Mouse (Mus musculus) liver, embryonic 14.5 days (tissue): ENCODE data around the gene Mtmr4. TPM values are rescaled to one million over a fixed set of nuclear protein-coding genes. Genes with fewer than 3 reads are reported as not detected.

Source experiments
- ATAC-seq: fragments of 200-750 bp; cut with Nextera tagmentation; 2 replicates; pipeline ENCODE4 v1.8.0; 2017; ENCODE audit warnings: moderate number of reproducible peaks, mild to moderate bottlenecking, moderate library complexity; ENCODE audit not compliant: insufficient read depth
- DNase-seq, 3 experiments: peaks; one replicate each; pipeline ENCODE4 v3.0.0-alpha.2; 2012 to 2013; ENCODE audit warnings: low read depth in 3 of 3, low spot score in 3 of 3
- H3K27ac ChIP-seq: fragments of 300-500 bp; sonication (generic); 2 replicates; pipeline ENCODE4 v1.5.1; 2014; ENCODE audit warnings: moderate library complexity, mild to moderate bottlenecking, control low read depth, inconsistent platforms
- H3K27me3 ChIP-seq: fragments of 300-500 bp; sonication (generic); 2 replicates; pipeline ENCODE4 v1.6.1; 2014; ENCODE audit warnings: mild to moderate bottlenecking, low read length, moderate library complexity; ENCODE audit not compliant: control insufficient read depth, insufficient read depth
- H3K36me3 ChIP-seq: fragments of 300-500 bp; sonication (generic); replicated peaks from 2 replicates; pipeline ENCODE4 v1.6.1; 2014; ENCODE audit warnings: low read depth; ENCODE audit not compliant: control insufficient read depth, insufficient read depth
- H3K4me1 ChIP-seq, 2 experiments: fragments of 200-500 bp in 1 of 2; fragments of 300-500 bp in 1 of 2; sonication (generic) in 1 of 2; replicated peaks; 2 replicates each; pipeline ENCODE4 v1.6.1; 2012 to 2014; ENCODE audit warnings: antibody characterized with exemption in 1 of 2, inconsistent platforms in 1 of 2, low read length in 1 of 2; ENCODE audit not compliant: control insufficient read depth in 2 of 2, insufficient read depth in 2 of 2
- H3K4me2 ChIP-seq: fragments of 300-500 bp; sonication (generic); 2 replicates; pipeline ENCODE4 v1.6.1; 2014; ENCODE audit warnings: low read depth, mild to moderate bottlenecking, control low read depth, moderate library complexity
- H3K4me3 ChIP-seq, 2 experiments: fragments of 200-500 bp in 1 of 2; fragments of 300-500 bp in 1 of 2; sonication (generic) in 1 of 2; 2 replicates each; pipeline ENCODE4 v1.5.1; 2012 to 2014; ENCODE audit warnings: low read depth in 2 of 2, low read length in 2 of 2, mild to moderate bottlenecking in 2 of 2, control low read depth in 1 of 2, inconsistent platforms in 1 of 2, moderate library complexity in 1 of 2; ENCODE audit not compliant: insufficient read depth in 1 of 2
- H3K9ac ChIP-seq: fragments of 300-500 bp; sonication (generic); replicated peaks from 2 replicates; pipeline ENCODE4 v1.6.1; 2014; ENCODE audit warnings: mild to moderate bottlenecking, control low read depth, moderate library complexity
- H3K9me3 ChIP-seq: fragments of 300-500 bp; sonication (generic); 2 replicates; pipeline ENCODE4 v1.6.1; 2016; ENCODE audit warnings: low read length, mixed read lengths; ENCODE audit not compliant: control insufficient read depth
- CTCF ChIP-seq: IDR thresholded peaks from 2 replicates; pipeline ENCODE4 v1.5.1; 2016; ENCODE audit warnings: antibody characterized with exemption, low read depth, control low read depth
- EP300 ChIP-seq: IDR thresholded peaks from 2 replicates; pipeline ENCODE4 v1.6.1; 2016; ENCODE audit warnings: antibody characterized with exemption, low read depth
- WGBS: fragments of 180-500 bp; shearing (Covaris S2); extraction: QIAGEN DNeasy Blood & Tissue Kit; methylation state at CpG from one replicate; pipeline ENCODE4 v1.1.7; 2014; ENCODE audit not compliant: insufficient replicate concordance; 5-methylcytosine and 5-hydroxymethylcytosine counted together
- polyA plus RNA-seq, 2 experiments: library from polyadenylated mRNA; depleted of rRNA in 1 of 2; stranded (reverse) in 1 of 2; unstranded in 1 of 2; fragments of >200 nt; fragmentation: Nextera tagmentation in 1 of 2; extraction: Ambion mirVana in 1 of 2; gene quantifications; 2 replicates each; pipeline versions ENCODE4 v1.2.1 to v1.2.3; 2012 to 2014

Mtmr4 gene
- polyA plus RNA-seq, 2 experiments = 6.5 to 8.7 TPM

DNA sequence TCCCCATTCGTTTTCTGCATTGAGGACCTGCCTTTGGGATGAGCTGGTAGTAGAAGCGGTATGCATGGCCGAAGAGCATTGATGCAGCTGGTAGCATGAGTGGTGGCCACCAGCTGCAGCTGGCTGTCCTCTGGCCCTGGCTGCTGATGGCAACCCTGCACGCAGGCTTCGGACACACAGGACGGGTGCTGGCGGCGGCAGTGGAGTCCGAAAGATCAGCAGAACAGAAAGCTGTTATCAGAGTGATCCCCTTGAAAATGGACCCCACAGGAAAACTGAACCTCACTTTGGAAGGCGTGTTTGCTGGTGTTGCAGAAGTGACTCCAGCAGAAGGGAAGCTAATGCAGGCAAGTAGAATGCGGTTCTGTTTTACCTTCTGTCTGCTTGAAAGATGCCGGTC lies 72.6 kb downstream of the Mtmr4 start:
- H3K27me3 ChIP-seq = no peaks in the 10 kb centered on the region
- peak overlapping the region; percentile 31; the same call in 1 of the 2 replicates for H3K4me2 ChIP-seq
- H3K4me1 ChIP-seq = peaks cover 0 to 8% of the 10 kb centered on the region in 2 experiments; a peak in 1 of 4 replicates
- no peak for DNase-seq
- WGBS = 70% methylated on average over 12 of the region's 12 CpGs
- TF ChIP-seq EP300 (no peak), CTCF (no peak)
- peak overlapping the region; percentile 2; the same call in 1 of the 2 replicates for H3K9ac ChIP-seq
- H3K27ac ChIP-seq = no peak overlapping the region
- H3K36me3 ChIP-seq = no peaks in the 10 kb centered on the region
- no peak for ATAC-seq
- H3K9me3 ChIP-seq = no peaks in the 10 kb centered on the region
- peak overlapping the region; percentile 38 to 57 for H3K4me3 ChIP-seq

GRCm38 (mm10) chr11:87665224-87665623 lies 73.3 kb downstream of the Mtmr4 start:
- Histone ChIP-seq H3K4me2 (peak overlapping the region; percentile 28; the same call in 1 of the 2 replicates), H3K9me3 (no peaks in the 10 kb centered on the region), H3K27me3 (no peaks in the 10 kb centered on the region), H3K27ac (no peak overlapping the region), H3K4me1 (peaks cover 0 to 8% of the 10 kb centered on the region in 2 experiments; a peak in 1 of 4 replicates), H3K4me3 (peak overlapping the region; percentile 20 to 27; a peak in 3 of 4 replicates), H3K9ac (no peak overlapping the region), H3K36me3 (no peaks in the 10 kb centered on the region)
- TF ChIP-seq EP300 (no peak), CTCF (no peak)
- DNase-seq = no peak
- no peak for ATAC-seq
- 69% methylated on average over 6 of the region's 6 CpGs for WGBS

DNA sequence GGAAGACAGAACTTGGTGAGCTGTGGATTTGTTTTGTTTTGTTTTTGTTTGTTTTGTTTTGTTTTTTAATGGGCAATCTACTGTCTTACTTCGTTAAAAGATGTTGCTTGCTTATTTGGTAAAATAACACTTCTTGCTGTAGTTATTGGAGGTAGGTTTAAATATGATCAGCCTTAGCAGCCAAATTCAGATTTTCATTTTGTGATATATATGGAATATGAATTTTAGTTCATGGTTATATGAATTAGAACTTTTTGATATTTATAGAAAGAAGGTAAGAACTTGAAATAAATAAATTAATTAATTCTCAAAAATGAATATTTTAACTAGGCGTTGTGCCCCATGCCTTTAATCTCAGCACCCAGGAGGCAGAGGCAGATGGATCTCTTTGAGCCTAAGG lies 73.7 kb downstream of the Mtmr4 start:
- H3K4me1 ChIP-seq = peaks cover 0 to 8% of the 10 kb centered on the region in 2 experiments; a peak in 1 of 4 replicates
- no peak overlapping the region for H3K27ac ChIP-seq
- ATAC-seq (no peak), DNase-seq (no peak)
- no peaks in the 10 kb centered on the region for H3K9me3 ChIP-seq
- H3K27me3 ChIP-seq = no peaks in the 10 kb centered on the region
- peak overlapping the region; percentile 37 for H3K4me2 ChIP-seq
- peak overlapping the region; percentile 33 to 40; a peak in 3 of 4 replicates for H3K4me3 ChIP-seq
- TF ChIP-seq CTCF (no peak), EP300 (no peak)
- 59% methylated on average over 2 of the region's 2 CpGs for WGBS
- no peak overlapping the region for H3K9ac ChIP-seq
- no peaks in the 10 kb centered on the region for H3K36me3 ChIP-seq

Other genes starting within 250 kb of the Mtmr4 start
- 1.6 and 2.0 TPM in 2 replicates for gene Ppm1e, start 233.1 kb upstream of the Mtmr4 start, polyA plus RNA-seq (2012; rRNA removed)
- 1.7 and 1.9 TPM in 2 replicates for gene Ppm1e, start 233.1 kb upstream of the Mtmr4 start, polyA plus RNA-seq (2014; fragmentation: Nextera tagmentation; extraction: Ambion mirVana)
- 2.0 and 4.0 TPM in 2 replicates for gene Rad51c, start 187.2 kb upstream of the Mtmr4 start, polyA plus RNA-seq (2012; rRNA removed)
- gene Rad51c, start 187.2 kb upstream of the Mtmr4 start, polyA plus RNA-seq (2014; fragmentation: Nextera tagmentation; extraction: Ambion mirVana) = 4.3 and 4.4 TPM in 2 replicates
- gene Tex14, start 187.1 kb upstream of the Mtmr4 start, polyA plus RNA-seq (2012; rRNA removed) = 0.01 and 0.06 TPM in 2 replicates
- gene Tex14, start 187.1 kb upstream of the Mtmr4 start, polyA plus RNA-seq (2014; fragmentation: Nextera tagmentation; extraction: Ambion mirVana) = not detected in 2 replicates
- not detected in 2 replicates for gene Gm11492, start 25.5 kb upstream of the Mtmr4 start, polyA plus RNA-seq (2012; rRNA removed)
- not detected in 2 replicates for gene Gm11492, start 25.5 kb upstream of the Mtmr4 start, polyA plus RNA-seq (2014; fragmentation: Nextera tagmentation; extraction: Ambion mirVana)
- 5.5 and 8.0 TPM in 2 replicates for gene Sept4, start 23.3 kb upstream of the Mtmr4 start, polyA plus RNA-seq (2012; rRNA removed)
- gene Sept4, start 23.3 kb upstream of the Mtmr4 start, polyA plus RNA-seq (2014; fragmentation: Nextera tagmentation; extraction: Ambion mirVana) = 9.1 and 11.2 TPM in 2 replicates
- gene Hsf5, start 25.0 kb downstream of the Mtmr4 start, polyA plus RNA-seq (2012; rRNA removed) = 0.02 TPM in 1 of 2 replicates, not detected in the other
- not detected in 2 replicates for gene Hsf5, start 25.0 kb downstream of the Mtmr4 start, polyA plus RNA-seq (2014; fragmentation: Nextera tagmentation; extraction: Ambion mirVana)
- 3.5 and 4.2 TPM in 2 replicates for gene Rnf43, start 70.6 kb downstream of the Mtmr4 start, polyA plus RNA-seq (2012; rRNA removed)
- 4.5 and 5.0 TPM in 2 replicates for gene Rnf43, start 70.6 kb downstream of the Mtmr4 start, polyA plus RNA-seq (2014; fragmentation: Nextera tagmentation; extraction: Ambion mirVana)
- 111 TPM in 2 replicates for gene Supt4a, start 145.4 kb downstream of the Mtmr4 start, polyA plus RNA-seq (2012; rRNA removed)
- 211 and 214 TPM in 2 replicates for gene Supt4a, start 145.4 kb downstream of the Mtmr4 start, polyA plus RNA-seq (2014; fragmentation: Nextera tagmentation; extraction: Ambion mirVana)
- 5.4 and 5.5 TPM in 2 replicates for gene Tspoap1, start 168.4 kb downstream of the Mtmr4 start, polyA plus RNA-seq (2012; rRNA removed)
- gene Tspoap1, start 168.4 kb downstream of the Mtmr4 start, polyA plus RNA-seq (2014; fragmentation: Nextera tagmentation; extraction: Ambion mirVana) = 1.1 and 2.4 TPM in 2 replicates
- gene Mpo, start 201.4 kb downstream of the Mtmr4 start, polyA plus RNA-seq (2012; rRNA removed) = 142 and 163 TPM in 2 replicates
- gene Mpo, start 201.4 kb downstream of the Mtmr4 start, polyA plus RNA-seq (2014; fragmentation: Nextera tagmentation; extraction: Ambion mirVana) = 301 and 360 TPM in 2 replicates
- gene Lpo, start 236.1 kb downstream of the Mtmr4 start, polyA plus RNA-seq (2012; rRNA removed) = 0.02 TPM in 1 of 2 replicates, not detected in the other
- gene Lpo, start 236.1 kb downstream of the Mtmr4 start, polyA plus RNA-seq (2014; fragmentation: Nextera tagmentation; extraction: Ambion mirVana) = not detected in 2 replicates